Mouse (Mus musculus) urinary bladder, postnatal 14 days (tissue): ENCODE data around the gene 9130008F23Rik.

Experiments
- DNase-seq: peaks from one replicate; pipeline ENCODE4 v3.0.0; 2021; ENCODE audit warnings: low spot score

9130008F23Rik gene

DNA sequence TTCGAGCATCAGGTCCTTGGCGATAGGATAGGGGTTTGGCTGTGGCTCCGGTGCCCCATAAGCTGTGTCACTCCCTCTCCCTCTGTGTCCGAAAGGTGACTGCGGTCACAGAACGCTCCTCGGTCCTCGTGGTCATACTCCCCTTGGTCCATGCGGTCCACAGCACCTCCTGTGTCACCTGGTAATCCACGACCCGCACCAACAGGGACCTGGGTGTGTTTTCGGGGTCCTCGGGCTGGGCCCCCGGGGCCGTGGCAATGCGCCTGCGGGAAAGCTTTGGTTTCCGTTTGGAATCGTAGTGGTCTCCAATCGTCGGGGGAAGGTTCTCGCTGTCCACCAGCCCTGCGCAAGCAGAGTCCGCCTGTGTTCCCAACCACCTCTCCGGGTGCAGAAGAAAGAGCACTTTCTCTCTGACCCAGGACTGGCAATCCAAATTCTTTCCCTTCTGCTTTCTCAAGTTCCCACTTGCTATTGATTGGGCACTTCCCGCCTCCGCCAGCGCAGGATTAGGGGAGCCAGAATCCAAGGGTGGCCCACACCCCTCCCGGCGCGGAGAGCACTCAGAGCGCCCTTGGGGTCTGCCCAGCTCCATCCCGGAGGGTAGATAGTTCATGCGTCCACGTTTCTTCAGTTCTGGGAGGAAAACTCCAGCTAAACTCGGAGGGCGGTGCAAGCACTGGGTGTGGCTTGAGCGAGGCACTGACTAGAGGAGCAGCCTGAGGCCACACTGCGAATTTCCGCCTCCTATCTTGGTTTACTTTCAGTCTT, at the start of gene 9130008F23Rik:
9130008F23Rik (minus strand) TSS at position 636 of the 768 bp plus-strand sequence.
- peak; percentile 80 for DNase-seq

DNA sequence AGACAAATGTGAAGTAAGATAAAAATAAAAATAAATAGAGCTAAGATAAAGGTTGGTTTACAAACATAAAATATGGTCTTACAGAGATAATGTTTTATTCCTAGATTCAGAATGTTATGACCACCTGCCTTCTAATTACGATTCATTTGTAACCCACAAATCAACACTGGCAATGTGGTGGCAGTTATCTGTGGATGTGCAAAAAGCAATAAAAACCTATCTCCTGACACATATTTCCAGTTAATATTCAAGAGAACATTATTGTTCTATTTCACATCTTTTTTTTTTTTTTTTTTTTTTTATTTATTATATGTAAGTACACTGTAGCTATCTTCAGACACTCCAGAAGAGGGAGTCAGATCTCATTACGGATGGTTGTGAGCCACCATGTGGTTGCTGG, 35.1 kb upstream of the 9130008F23Rik start:
- no peak for DNase-seq

DNA sequence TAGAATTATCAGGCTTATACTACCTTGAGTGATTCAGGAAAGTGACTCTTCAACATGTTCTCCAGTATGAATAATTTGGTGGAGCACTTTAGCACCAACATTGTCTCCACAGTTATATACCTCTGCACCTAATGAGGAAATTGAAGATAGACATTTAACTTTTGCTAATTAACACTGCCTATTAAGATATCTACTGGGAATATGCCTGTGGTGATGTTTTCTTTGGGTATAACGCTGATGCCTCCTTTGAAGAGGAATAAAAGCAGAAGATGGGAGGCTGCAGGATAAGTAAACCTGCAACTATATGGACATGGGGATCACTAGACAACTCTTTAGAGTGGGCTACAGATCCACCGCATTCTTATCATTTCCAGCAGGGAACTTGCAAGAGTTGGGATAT, 33.9 kb upstream of the 9130008F23Rik start, which contains the start of gene Glyatl3:
Glyatl3 (minus strand) TSS at position 101 of the 400 bp plus-strand sequence.
- no peak for DNase-seq

DNA sequence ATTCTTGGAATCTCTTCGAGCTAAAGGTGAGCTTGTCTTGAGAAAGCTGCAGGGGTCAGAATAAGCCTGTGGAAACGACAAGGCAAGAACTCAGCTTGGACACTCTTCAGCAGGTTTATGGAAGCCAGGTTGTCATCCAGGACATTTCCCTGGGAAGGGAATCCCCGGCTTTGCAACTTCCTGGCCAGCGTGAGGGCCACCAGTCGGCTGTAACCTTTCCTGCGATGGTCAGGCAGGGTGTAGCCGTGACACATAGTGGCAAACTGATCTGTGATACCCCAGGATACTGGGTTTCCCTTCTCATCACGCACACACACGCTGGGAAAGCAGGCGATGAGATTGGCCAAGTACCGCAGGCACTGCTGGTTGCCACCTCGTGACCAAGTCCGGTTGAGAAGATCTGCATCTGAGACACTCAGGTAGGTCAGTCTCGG, 24.4 kb upstream of the 9130008F23Rik start:
- no peak for DNase-seq

DNA sequence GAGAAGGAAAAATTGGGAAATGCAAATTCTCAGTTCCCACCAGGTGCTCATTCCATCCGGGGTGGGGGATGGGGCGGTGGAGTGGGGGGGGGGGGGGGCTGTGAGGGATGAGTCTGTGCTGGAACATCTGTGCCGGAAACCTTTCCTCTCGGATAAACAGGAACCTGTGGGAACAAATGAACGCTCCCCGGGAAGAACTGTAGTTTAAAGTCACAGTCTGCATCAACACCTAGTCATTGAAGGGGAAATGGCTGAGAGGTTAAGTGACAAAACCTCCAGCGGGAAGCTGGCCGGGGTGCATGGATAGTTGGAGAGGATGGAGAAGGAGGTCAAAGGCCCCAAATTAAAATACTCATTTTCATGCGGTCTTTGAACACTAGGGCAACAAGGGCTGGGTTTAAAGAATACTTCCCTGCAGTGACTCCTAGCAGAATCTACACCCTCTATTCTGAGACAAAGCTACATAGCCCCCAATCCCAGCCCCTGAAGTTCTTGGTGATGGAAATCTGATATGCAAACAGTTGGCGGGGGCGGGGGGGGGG, 23.8 kb upstream of the 9130008F23Rik start:
- no peak for DNase-seq

DNA sequence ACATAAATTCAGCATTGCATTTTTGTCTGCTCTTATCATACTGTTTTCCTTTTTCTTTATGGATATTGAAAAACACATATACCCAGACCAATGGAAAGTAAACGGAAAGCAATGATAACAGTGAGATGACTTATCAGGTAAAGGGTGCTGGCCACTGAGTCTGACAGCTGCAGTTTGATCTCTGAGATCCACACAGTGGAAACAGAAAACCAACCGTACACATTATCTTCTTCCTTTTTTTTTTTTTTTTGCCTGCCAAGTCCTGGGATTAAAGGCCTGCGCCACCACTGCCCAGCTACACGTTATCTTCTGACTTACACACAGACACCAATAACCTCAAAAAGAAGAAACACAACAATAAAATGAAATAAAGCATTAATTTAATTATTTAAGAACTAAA, 23.0 kb upstream of the 9130008F23Rik start:
- DNase-seq = no peak

DNA sequence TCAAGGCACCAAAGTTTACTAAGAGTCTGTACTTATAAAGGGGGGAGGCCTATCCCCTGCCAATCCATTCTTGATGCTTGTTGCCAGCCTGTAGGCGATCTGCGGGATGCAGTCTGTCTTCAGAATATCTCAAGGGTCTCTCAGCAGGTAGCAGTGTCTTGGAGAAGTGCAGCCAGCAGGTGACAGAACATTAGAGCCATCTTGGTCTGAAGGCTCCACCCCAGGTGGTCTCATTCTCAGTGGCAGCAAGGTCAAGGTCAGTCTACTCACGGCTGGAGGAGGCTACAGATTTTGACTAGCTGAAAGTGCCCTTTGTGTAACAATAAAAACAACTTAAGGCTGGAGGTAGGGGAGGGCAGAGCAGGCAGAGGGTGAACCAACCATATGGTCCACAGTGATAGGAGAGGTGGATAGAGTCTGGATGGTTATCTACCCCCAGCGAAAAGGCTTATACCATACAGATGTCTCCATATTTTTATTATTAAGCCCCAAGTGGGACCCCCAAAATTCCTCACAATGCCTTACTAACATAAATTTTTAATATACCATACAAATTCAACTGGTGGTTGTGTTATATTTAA, 19.5 kb upstream of the 9130008F23Rik start:
- no peak for DNase-seq

DNA sequence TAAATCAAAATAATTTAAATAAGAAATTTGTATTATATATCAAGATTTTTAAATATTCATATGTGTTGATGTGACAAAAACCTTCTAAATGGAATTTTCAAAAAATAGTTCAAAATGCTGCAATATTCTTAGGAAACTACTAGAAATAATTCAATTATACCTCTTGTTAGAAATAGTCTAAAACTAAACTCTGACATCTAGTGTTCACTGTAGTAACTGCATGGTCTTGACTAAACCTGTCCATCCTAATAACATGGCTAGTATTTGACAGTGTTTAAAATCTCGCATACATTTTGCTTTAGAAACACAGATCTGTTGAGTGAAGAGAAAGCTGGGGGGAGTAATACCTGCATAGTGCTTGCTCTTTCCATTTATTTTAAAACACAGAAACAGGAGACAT, 16.5 kb upstream of the 9130008F23Rik start:
- no peak for DNase-seq

DNA sequence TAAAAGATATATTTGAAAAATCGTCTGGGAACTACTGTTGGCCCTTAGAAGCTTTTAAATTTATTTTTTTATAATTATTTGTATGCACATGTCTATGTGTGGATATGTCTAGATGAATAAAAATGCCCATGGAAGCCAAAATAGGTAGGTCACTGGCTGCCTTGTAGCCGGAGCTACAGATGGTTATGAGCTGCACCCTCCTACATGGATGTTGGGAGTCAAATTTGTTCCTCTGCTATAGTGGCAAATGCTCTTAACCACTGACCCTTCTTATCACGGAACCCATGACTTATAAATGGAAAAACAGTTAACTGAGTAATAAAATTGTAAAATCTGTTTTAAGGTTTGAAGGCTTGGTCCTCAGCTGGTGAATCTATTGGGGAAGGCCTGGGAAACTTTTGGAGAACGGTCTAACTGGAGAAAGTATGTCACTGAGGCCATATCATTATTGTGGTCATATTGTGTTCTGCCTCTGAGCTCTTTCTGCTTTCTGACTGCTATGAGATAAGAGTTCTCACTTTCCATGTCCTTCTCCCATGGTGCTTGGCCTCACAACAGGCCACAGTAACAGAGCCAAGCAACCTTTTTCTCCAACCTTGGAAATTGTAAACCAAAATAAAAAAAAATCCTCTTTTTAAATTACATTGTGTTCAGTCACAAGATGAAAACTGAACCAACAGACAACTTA, 7.6 kb upstream of the 9130008F23Rik start:
- DNase-seq = no peak

DNA sequence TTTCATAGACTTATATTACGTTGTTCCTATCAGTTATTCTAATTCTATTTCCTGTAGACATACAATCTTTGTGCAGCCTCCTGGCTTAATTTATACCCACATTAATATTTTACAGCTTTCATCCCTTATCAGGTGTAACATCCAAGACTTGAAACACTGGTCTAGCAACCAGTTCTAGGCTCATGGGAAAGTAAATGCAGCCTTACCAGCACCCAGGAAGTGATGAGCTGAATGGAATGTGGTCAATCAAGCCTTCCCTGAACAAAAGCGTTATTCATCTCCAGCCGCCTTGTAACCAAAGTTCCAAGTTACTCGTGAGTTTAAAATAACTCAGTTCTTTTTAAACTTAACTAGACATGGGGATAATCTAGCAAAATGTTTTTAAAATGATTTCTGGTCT, 4.8 kb upstream of the 9130008F23Rik start:
- peak; percentile 39 for DNase-seq

DNA sequence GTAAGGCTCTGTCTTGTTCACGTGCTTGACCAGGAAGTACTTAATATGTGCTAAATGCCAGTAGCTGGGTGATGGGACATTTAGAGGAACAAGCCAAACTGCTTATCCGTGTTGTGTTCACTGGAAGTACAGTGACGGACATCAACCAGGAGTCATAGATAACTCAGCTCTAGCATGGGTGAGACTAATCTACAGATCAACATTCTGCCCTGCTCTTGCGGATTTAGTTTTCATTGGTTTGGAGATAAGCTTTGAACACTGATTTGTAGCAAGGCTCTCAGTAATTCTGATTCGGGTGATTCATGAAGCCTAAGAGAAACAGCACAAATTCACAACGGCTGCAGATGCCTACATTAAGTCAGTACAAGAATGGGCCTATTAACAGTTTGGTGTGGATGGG, 1.8 kb upstream of the 9130008F23Rik start:
- DNase-seq = no peak

DNA sequence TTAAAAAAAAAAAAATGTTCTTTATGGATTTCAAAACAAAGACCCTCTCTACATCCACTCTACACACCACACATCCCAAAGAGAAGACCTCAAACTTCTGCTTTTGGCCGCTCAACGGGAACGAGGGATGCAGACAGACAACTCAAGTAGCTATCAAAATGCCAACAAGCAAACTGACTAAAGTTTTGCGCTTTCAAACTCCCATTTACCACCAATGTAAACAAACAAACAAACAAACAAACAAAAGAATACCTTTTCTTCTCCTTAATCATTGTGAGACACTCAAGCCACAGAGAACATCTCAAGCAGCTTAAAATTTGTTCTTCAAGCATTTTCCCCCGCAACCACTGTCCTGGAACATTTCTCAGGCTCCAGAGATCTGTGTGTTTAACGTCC, 833 bp downstream of the 9130008F23Rik start:
- DNase-seq = no peak

DNA sequence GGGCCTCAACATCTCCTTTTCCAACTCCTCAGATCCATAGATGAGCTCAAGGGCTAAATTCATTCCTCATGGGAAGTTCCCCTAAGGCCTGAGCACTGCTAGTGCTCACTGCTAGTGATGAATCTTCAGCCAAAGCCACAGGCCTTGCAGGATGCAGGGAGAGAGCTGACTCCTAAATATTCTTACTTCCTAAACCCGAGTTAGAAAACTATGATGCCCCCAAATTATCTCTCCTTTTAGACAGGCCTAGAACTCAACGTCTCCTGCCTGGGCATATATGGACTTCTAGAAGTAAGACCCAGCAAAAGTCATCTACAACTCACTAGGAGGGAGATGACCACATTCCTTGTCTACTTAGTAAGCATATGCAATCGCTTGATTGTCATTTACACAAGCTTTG, 2.6 kb downstream of the 9130008F23Rik start:
- no peak for DNase-seq

DNA sequence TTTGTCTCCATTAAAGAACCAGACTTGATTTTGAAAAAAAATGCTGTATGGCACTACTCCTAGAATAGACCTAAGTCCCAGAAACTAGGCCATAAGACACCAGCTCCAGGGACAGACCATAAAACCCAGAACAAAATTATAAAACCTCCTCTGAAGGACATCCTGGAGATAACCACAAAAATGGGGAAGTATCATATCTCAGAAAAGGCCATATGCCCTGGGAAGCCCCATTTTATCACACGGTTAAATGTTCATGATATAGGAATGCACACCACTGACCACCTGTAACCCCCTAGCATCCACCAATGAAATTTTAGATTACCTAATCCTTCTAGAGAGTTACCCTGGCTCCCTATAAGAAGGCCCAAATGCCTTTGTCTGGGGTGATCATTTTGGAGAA, 4.8 kb downstream of the 9130008F23Rik start:
- no peak for DNase-seq

DNA sequence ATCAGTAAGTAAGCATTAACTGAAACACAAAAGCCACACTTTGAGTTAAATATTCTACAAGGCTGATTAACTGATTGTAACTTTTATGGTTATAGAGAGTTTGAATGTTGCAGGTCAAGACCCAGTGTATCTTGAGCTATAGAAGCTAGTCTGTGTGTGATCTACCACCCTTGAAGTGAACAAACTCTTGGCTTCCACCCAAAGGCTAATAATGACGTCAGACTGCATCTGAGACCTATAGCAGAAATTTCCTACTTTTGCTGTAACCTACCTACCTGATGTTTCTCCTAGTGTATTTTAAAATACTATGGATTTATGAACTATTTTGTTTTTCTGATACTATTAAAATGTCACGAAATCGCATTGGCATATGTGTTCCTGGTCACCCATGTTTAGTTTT, 5.7 kb downstream of the 9130008F23Rik start:
- DNase-seq = no peak

DNA sequence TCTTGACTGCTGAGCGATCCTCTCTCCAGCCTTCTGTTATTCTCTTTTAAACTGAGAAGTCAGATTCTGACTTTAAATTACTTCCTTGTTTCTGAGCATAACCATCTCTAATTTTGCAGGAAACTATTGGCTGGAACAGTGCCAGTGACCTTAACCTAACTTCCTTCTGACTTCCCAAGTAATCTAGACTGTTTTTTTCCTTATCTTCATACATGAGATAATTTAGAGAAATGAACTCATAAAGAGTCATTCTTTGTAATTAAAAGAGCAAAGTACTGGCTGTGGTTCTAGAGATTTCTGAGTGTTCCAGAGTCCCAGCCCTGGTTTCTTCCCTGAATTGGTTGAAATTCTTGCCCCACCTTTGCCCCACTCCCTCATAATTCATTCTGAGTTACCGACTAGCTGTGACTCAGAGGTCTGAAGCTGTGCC, 6.8 kb downstream of the 9130008F23Rik start:
- peak; percentile 55 for DNase-seq

DNA sequence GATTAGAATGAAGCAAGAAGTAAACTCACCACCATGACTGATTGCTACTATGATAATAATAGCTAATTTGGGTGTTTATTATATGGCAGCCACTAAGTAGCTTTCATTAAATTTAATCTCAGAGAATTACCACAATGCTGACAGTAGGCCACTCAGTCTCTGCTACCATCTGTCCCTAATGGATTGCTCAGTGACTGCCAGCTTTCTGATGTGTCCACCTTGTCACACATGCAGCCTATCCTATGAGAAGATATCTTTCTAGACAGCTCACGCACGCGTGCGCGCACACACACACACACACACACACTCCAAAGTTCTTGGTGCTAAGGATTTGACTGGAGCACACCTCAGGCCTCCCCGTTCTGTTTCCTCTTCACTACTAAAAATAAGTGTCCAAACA, 7.7 kb downstream of the 9130008F23Rik start:
- no peak for DNase-seq

DNA sequence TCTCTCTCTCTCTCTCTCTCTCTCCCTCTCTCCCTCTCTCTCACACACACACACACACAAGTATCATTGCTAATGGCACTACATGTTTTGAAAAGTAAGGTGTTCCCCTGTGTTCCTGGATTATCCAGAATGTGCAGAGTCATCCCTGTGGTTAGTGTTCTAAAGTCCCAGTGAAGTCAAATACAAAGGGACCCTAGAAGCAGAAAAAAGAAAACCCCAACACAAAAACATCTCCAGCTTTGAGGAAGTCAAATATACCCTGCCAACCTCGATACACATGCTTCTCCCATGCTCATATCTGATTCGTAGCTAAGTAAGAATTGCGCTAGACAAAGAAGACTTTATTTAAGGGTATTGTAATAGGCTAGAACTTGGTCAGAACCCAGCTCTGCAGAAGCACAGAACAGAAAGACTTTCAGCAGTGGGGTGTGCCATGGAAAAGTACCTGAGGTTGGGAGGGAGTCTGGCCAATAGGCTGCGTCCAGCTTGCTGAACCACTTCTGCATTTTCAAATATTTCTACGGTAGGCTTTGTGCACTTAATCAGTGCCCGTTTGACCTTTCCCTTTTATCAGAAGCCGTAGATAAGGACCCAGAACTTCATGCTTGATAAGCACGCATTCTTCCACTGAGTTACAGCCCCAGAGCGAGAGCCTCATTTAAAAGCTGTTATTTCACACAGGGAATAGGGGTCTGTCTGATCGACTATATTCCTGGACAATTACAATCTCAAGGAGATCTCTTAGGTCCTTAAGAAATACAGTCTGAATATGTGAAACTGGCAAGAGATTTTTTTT, 11.2 kb downstream of the 9130008F23Rik start:
- peak; percentile 62 for DNase-seq

DNA sequence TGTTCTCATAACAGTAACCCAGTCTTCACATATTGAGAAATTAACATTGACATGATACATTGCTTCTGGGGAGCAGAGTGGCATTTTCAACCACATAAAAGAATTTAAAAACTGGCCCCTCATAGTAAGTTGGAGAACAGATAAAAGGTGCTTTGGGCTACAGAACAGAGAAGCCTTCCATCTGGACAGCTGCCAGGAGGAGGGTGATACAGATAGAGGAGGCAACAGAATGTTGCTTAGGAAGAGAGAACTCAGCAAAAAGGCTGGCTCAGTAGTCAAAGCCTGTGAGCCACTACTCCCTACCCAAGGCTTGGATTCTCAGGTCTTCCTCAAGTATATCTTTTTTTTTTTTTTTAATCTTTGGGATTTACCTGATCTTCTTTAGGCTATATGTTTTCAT, 25.3 kb downstream of the 9130008F23Rik start:
- no peak for DNase-seq

DNA sequence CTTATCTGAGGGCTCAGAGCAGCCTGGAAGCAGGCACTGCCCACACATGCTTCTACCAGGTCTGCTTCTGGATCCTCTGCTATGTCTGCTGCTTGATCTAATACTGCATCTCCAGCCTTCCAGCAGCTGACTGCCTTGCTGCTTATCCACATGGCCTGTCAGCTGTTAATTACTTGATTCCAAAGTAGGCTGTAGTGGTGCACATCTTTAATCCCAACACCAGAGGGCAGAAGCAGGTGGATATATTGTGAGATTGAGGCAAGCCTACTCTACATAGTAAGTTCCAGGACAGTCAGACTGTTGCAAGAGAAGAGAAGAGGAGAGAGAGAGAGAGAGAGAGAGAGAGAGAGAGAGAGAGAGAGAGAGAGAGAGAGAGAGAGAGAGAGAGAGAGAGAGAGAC, 43.1 kb downstream of the 9130008F23Rik start:
- DNase-seq = peak; percentile 25

DNA sequence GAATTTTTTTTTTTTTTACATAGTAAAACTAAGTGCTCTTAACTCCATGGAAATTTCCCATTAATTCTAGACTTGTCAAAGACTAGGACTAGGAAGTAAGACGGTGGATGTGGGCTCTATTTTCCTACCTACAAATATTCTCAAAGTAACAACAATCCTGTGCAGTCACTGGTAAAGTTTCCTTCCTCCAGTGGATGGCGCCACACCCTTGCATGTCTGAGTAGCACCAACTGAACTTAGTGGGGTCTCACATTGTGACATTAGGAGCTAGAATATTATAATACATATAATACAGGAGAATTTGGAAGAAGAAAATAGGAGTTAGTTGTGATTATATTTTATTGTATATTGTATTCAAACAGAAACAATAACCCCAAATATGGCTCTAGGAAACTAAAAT, 48.5 kb downstream of the 9130008F23Rik start:
- no peak for DNase-seq
